Mouse (Mus musculus): ENCODE results near the gene Vmn2r118. TPM values are rescaled to one million over a fixed set of nuclear protein-coding genes. Genes with fewer than 3 reads are reported as not detected.

Gene Vmn2r118
- not detected for total RNA-seq (2021)
- polyA plus RNA-seq (2012; rRNA removed) = not detected in 2 replicates
- long read RNA-seq = 0 reads

- DNase-seq = no peak
These were observed at the start of gene Vmn2r118 for GRCm38 (mm10) chr17:55625092-55625491. Gene Vmn2r118 (minus strand): TSS chr17:55625192.

GRCm38 (mm10) chr17:55661099-55661498 lies 36.1 kb upstream of the Vmn2r118 start:
- DNase-seq = no peak

GRCm38 (mm10) chr17:55590838-55591237 lies 34.2 kb downstream of the Vmn2r118 start:
- DNase-seq = no peak

GRCm38 (mm10) chr17:55561774-55562173 lies 63.2 kb downstream of the Vmn2r118 start:
- no peak for DNase-seq

GRCm38 (mm10) chr17:55548476-55548875 lies 76.5 kb downstream of the Vmn2r118 start:
- no peak for DNase-seq

Other genes starting within 250 kb of the Vmn2r118 start
- gene St6gal2, start 179.8 kb downstream of the Vmn2r118 start, total RNA-seq (2021) = under 1 TPM in 1 of 2 experiments, not detected in 1; 0.26 TPM
- gene St6gal2, start 179.8 kb downstream of the Vmn2r118 start, polyA plus RNA-seq (2012; rRNA removed) = 0.03 and 0.04 TPM in 2 replicates
- 1 to 10 TPM; 5.7 to 8.9 TPM for gene Pot1b, start 87.4 kb upstream of the Vmn2r118 start, total RNA-seq (2021)
- 0.52 and 0.81 TPM in 2 replicates for gene Pot1b, start 87.4 kb upstream of the Vmn2r118 start, polyA plus RNA-seq (2012; rRNA removed)
- under 1 TPM; 0.37 to 0.59 TPM for gene Adgre4, start 124.8 kb upstream of the Vmn2r118 start, total RNA-seq (2021)
- 0.15 and 0.22 TPM in 2 replicates for gene Adgre4, start 124.8 kb upstream of the Vmn2r118 start, polyA plus RNA-seq (2012; rRNA removed)